Mouse (Mus musculus) heart, adult 9 months (tissue): ENCODE data around the gene Nfkbiz.
"Not testable (repeated sequence)": the region's sequence is repeated elsewhere in the genome, so short reads cannot be mapped to it uniquely, and the experiment has no call there.

ENCODE experiments used
- DNase-seq, 2 experiments: peaks; one replicate each; pipeline ENCODE4 v3.0.0; 2022; ENCODE audit warnings: low spot score in 2 of 2

The Nfkbiz gene

GRCm38 (mm10) chr16:55838510-55839474 lies at the start of gene Nfkbiz:
Gene Nfkbiz (minus strand): TSS chr16:55838899.
- peak; percentile 92 to 93 for DNase-seq

GRCm38 (mm10) chr16:55887814-55888583 lies 49.3 kb upstream of the Nfkbiz start:
- no peak for DNase-seq

GRCm38 (mm10) chr16:55884246-55884645 lies 45.5 kb upstream of the Nfkbiz start:
- no peak for DNase-seq

GRCm38 (mm10) chr16:55876025-55876424 lies 37.3 kb upstream of the Nfkbiz start:
- no peak for DNase-seq

- DNase-seq, result no peak
Measured at GRCm38 (mm10) chr16:55863832-55864231, 25.1 kb upstream of the Nfkbiz start.

GRCm38 (mm10) chr16:55863149-55863815 lies 24.6 kb upstream of the Nfkbiz start:
- DNase-seq, result peak; percentile 55 to 62

GRCm38 (mm10) chr16:55861104-55861503 lies 22.4 kb upstream of the Nfkbiz start:
- no peak for DNase-seq

- not testable (repeated sequence) for DNase-seq
Measured at GRCm38 (mm10) chr16:55859421-55859820, 20.7 kb upstream of the Nfkbiz start.

GRCm38 (mm10) chr16:55858465-55858864 lies 19.8 kb upstream of the Nfkbiz start:
- DNase-seq, result peak in 1 of 2 experiments; percentile 36

- peak; percentile 25 to 58 for DNase-seq
Measured at GRCm38 (mm10) chr16:55852943-55853727, 14.4 kb upstream of the Nfkbiz start.

GRCm38 (mm10) chr16:55852515-55852914 lies 13.8 kb upstream of the Nfkbiz start:
- DNase-seq, result no peak

- no peak for DNase-seq
Measured at GRCm38 (mm10) chr16:55850485-55850884, 11.8 kb upstream of the Nfkbiz start.

GRCm38 (mm10) chr16:55847679-55848078 lies 9.0 kb upstream of the Nfkbiz start:
- DNase-seq, result no peak

GRCm38 (mm10) chr16:55844847-55845246 lies 6.1 kb upstream of the Nfkbiz start:
- DNase-seq, result no peak

GRCm38 (mm10) chr16:55843919-55844318 lies 5.2 kb upstream of the Nfkbiz start:
- no peak for DNase-seq

- no peak for DNase-seq
Measured at GRCm38 (mm10) chr16:55843134-55843533, 4.4 kb upstream of the Nfkbiz start.

GRCm38 (mm10) chr16:55841506-55841905 lies 2.8 kb upstream of the Nfkbiz start:
- no peak for DNase-seq

- no peak for DNase-seq
Measured at GRCm38 (mm10) chr16:55838129-55838509, 580 bp downstream of the Nfkbiz start.

GRCm38 (mm10) chr16:55837653-55838052 lies 1.0 kb downstream of the Nfkbiz start:
- not testable (repeated sequence) for DNase-seq

GRCm38 (mm10) chr16:55837168-55837567 lies 1.5 kb downstream of the Nfkbiz start:
- no peak for DNase-seq

GRCm38 (mm10) chr16:55835798-55836197 lies 2.9 kb downstream of the Nfkbiz start:
- DNase-seq, result no peak
